Mouse (Mus musculus): Measurements from ENCODE around the gene Tspan11. TPM values are rescaled to one million over a fixed set of nuclear protein-coding genes. Genes with fewer than 3 reads are reported as not detected.

Tspan11 gene
- total and polyA plus RNA-seq, 3 experiments, result not detected

DNA sequence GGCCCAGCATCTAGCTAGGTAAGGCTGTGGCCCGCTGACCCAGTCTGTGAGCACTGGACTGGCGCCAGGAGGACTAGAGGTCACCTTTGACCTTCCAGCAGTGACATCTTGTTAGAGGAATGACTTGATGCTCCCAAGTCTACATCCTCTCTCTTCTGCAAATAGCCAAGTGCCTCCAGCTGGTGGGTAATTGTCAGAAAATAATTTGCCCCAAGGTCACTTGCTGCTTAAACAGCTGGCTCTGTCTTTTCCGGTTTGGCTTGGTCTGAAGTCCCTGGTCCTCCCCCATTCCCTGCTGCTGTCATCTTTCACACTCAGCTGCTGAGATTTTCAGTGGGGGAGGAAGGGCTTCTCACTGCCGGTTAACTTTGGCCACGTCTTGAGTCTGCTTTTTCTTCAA lies 45.3 kb downstream of the Tspan11 start:
- TF ChIP-seq JUND (conservative IDR thresholded peaks at IDR 0.05; ENCODE audit: low read depth, low read length) (no peak), SIN3A (IDR thresholded peaks at IDR 0.05; ENCODE audit: low read length) (no peak), PAX5 (IDR thresholded peaks at IDR 0.05; ENCODE audit: low read length) (no peak), MYC (IDR thresholded peaks at IDR 0.05; ENCODE audit: low read depth, low read length) (no peak), RAD21 (IDR thresholded peaks at IDR 0.05; ENCODE audit: low read depth, low read length) (no peak), MEF2A (IDR thresholded peaks at IDR 0.05; ENCODE audit: borderline replicate concordance, low read depth, low read length) (no peak), MAFK (IDR thresholded peaks at IDR 0.05; ENCODE audit: insufficient replicate concordance, low read length) (no peak), BHLHE40 (IDR thresholded peaks at IDR 0.05; ENCODE audit: low read depth, low read length) (no peak), NRF1 (IDR thresholded peaks at IDR 0.05; ENCODE audit: low read depth, low read length) (no peak), ZNF384 (IDR thresholded peaks at IDR 0.05; ENCODE audit: low read depth, low read length) (no peak), MAX (IDR thresholded peaks at IDR 0.05; ENCODE audit: low read length) (no peak), CHD2 (IDR thresholded peaks at IDR 0.05; ENCODE audit: low read length) (no peak), EP300 (IDR thresholded peaks at IDR 0.05; ENCODE audit: low read length) (no peak), ZC3H11A (IDR thresholded peaks at IDR 0.05; ENCODE audit: low read depth, low read length) (no peak), NELFE (IDR thresholded peaks at IDR 0.05; ENCODE audit: low read depth, low read length) (no peak), SMC3 (IDR thresholded peaks at IDR 0.05; ENCODE audit: low read depth, low read length) (no peak), POLR2AphosphoS2 (IDR thresholded peaks at IDR 0.05; ENCODE audit: low read depth, low read length) (no peak), ETS1 (conservative IDR thresholded peaks at IDR 0.05; ENCODE audit: low read depth, low read length) (no peak), JUN (IDR thresholded peaks at IDR 0.05; ENCODE audit: insufficient read depth, low read depth, low read length) (no peak)
- H3K36me3 ChIP-seq (replicated peaks in 1 of 2; ENCODE audit: control insufficient read depth in 1 of 2, insufficient read depth in 1 of 2, low read length in 1 of 2), result no peaks in the 10 kb centered on the region
- no peaks in the 10 kb centered on the region for H3K4me1 ChIP-seq (ENCODE audit: control insufficient read depth in 1 of 2, insufficient read depth in 2 of 2)
- in situ Hi-C loops (cut with MboI; ENCODE audit: low pct_ligation_motif_present, low pct_unique_long_range_greater_than_20kb, low sequenced_read_pairs), result loop anchor here (10.0 kb wide), 1 partner anchor 158 kb away; no protein-coding TSS in a partner anchor
- no peak overlapping the region for H3K4me2 ChIP-seq (ENCODE audit: insufficient read depth, low read depth, poor library complexity, severe bottlenecking)
- peaks cover 9% of the 10 kb centered on the region for H3K9me3 ChIP-seq (replicated peaks; ENCODE audit: low read length)
- H3K4me3 ChIP-seq (replicated peaks in 1 of 3; ENCODE audit: low read depth in 2 of 3, low read length in 2 of 3, poor library complexity in 1 of 3), result no peak overlapping the region
- no peak overlapping the region for H3K9ac ChIP-seq (ENCODE audit: insufficient read depth, low read depth)
- no peaks in the 10 kb centered on the region for H3K79me2 ChIP-seq (replicated peaks; ENCODE audit: control insufficient read depth, extremely low read depth, insufficient read depth, poor library complexity, severe bottlenecking)
- dilution Hi-C loops (cut with MboI; ENCODE audit: extremely low pct_ligation_motif_present, extremely low pct_unique_long_range_greater_than_20kb, low sequenced_read_pairs), result no loop called here
- no peak overlapping the region for H3K27ac ChIP-seq (ENCODE audit: insufficient read depth, low read depth)
- H3K27me3 ChIP-seq (replicated peaks), result peaks cover 96% of the 10 kb centered on the region
- no peak for DNase-seq (ENCODE audit: extremely low read depth)

DNA sequence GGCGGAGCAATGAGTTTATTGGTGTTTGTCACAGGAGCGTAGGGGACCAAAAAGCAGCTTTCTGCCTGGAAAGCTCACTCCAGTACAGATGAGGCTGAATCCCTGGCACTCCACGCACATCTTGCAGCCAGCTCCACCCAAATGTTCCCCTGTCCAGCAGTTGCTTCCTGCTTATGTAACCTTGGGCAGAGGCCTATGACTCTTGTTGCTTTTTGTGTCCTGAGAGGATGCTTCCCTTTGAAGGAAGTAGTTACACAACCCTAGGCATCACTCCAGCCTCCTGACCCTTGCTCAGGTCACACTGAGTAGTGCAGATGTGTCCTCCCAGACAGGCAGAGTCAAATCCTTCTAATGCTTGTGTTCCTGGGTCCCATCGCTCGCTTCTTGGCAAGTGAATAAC lies 46.5 kb downstream of the Tspan11 start:
- H3K27ac ChIP-seq (ENCODE audit: insufficient read depth, low read depth), result no peak overlapping the region
- no peaks in the 10 kb centered on the region for H3K36me3 ChIP-seq (replicated peaks in 1 of 2; ENCODE audit: control insufficient read depth in 1 of 2, insufficient read depth in 1 of 2, low read length in 1 of 2)
- TF ChIP-seq SMC3 (IDR thresholded peaks at IDR 0.05; ENCODE audit: low read depth, low read length) (no peak), RAD21 (IDR thresholded peaks at IDR 0.05; ENCODE audit: low read depth, low read length) (no peak), E2F4 (IDR thresholded peaks at IDR 0.05; ENCODE audit: insufficient replicate concordance, low read depth, low read length) (no peak), POLR2AphosphoS2 (IDR thresholded peaks at IDR 0.05; ENCODE audit: low read depth, low read length) (no peak), ZMIZ1 (IDR thresholded peaks at IDR 0.05; ENCODE audit: low read depth, low read length) (no peak), ETS1 (conservative IDR thresholded peaks at IDR 0.05; ENCODE audit: low read depth, low read length) (no peak), SIN3A (IDR thresholded peaks at IDR 0.05; ENCODE audit: low read length) (no peak), MAX (IDR thresholded peaks at IDR 0.05; ENCODE audit: low read length) (no peak), KAT2A (IDR thresholded peaks at IDR 0.05; ENCODE audit: insufficient replicate concordance, low read length) (no peak), IRF4 (IDR thresholded peaks at IDR 0.05; ENCODE audit: low read depth, low read length) (no peak), MAFK (IDR thresholded peaks at IDR 0.05; ENCODE audit: insufficient replicate concordance, low read length) (no peak), JUN (IDR thresholded peaks at IDR 0.05; ENCODE audit: insufficient read depth, low read depth, low read length) (no peak), TCF12 (IDR thresholded peaks at IDR 0.05; ENCODE audit: low read depth, low read length) (no peak), JUND (conservative IDR thresholded peaks at IDR 0.05; ENCODE audit: low read depth, low read length) (no peak), ELF1 (IDR thresholded peaks at IDR 0.05; ENCODE audit: low read depth, low read length) (no peak), CHD1 (IDR thresholded peaks at IDR 0.05; ENCODE audit: low read depth, low read length) (no peak), HCFC1 (IDR thresholded peaks at IDR 0.05; ENCODE audit: low read depth, low read length) (no peak)
- DNase-seq (ENCODE audit: extremely low read depth), result no peak
- dilution Hi-C loops (cut with MboI; ENCODE audit: extremely low pct_ligation_motif_present, extremely low pct_unique_long_range_greater_than_20kb, low sequenced_read_pairs), result no loop called here
- H3K27me3 ChIP-seq (replicated peaks), result peaks cover 98% of the 10 kb centered on the region
- H3K9ac ChIP-seq (ENCODE audit: insufficient read depth, low read depth), result no peak overlapping the region
- in situ Hi-C loops (cut with MboI; ENCODE audit: low pct_ligation_motif_present, low pct_unique_long_range_greater_than_20kb, low sequenced_read_pairs), result loop anchor here (10.0 kb wide), 1 partner anchor 159 kb away; no protein-coding TSS in a partner anchor
- H3K9me3 ChIP-seq (replicated peaks; ENCODE audit: low read length), result peaks cover 9% of the 10 kb centered on the region
- no peaks in the 10 kb centered on the region for H3K4me1 ChIP-seq (ENCODE audit: control insufficient read depth in 1 of 2, insufficient read depth in 2 of 2)
- H3K4me3 ChIP-seq (replicated peaks in 1 of 3; ENCODE audit: low read depth in 2 of 3, low read length in 2 of 3, poor library complexity in 1 of 3), result no peak overlapping the region
- no peak overlapping the region for H3K4me2 ChIP-seq (ENCODE audit: insufficient read depth, low read depth, poor library complexity, severe bottlenecking)
- H3K79me2 ChIP-seq (replicated peaks; ENCODE audit: control insufficient read depth, extremely low read depth, insufficient read depth, poor library complexity, severe bottlenecking), result no peaks in the 10 kb centered on the region

Data from CH12.LX (cell line).